Mouse (Mus musculus) stomach, postnatal 0 days (tissue): Measurements from ENCODE around the gene Tex2. TPM values are rescaled to one million over a fixed set of nuclear protein-coding genes. Genes with fewer than 3 reads are reported as not detected.

Experiments
- ATAC-seq: fragments of 200-750 bp; cut with Nextera tagmentation; 2 replicates; pipeline ENCODE4 v1.8.0; 2017; ENCODE audit not compliant: low FRiP score, low TSS enrichment
- DNase-seq: peaks from one replicate; pipeline ENCODE4 v3.0.0-alpha.2; 2016; ENCODE audit warnings: low spot score
- H3K27ac ChIP-seq: fragments of 300-500 bp; sonication (generic); replicated peaks from 2 replicates; pipeline ENCODE4 v1.5.1; 2014; ENCODE audit warnings: mild to moderate bottlenecking, control low read depth
- H3K27me3 ChIP-seq: fragments of 300-500 bp; sonication (generic); 2 replicates; pipeline ENCODE4 v1.6.1; 2014; ENCODE audit warnings: low read length; ENCODE audit not compliant: control insufficient read depth, insufficient read depth
- H3K36me3 ChIP-seq: fragments of 300-500 bp; sonication (generic); 2 replicates; pipeline ENCODE4 v1.6.1; 2014; ENCODE audit warnings: low read length, mixed read lengths; ENCODE audit not compliant: control insufficient read depth, insufficient read depth
- H3K4me1 ChIP-seq: fragments of 300-500 bp; sonication (generic); replicated peaks from 2 replicates; pipeline ENCODE4 v1.6.1; 2014; ENCODE audit warnings: antibody characterized with exemption; ENCODE audit not compliant: control insufficient read depth, insufficient read depth
- H3K4me2 ChIP-seq: fragments of 300-500 bp; sonication (generic); replicated peaks from 2 replicates; pipeline ENCODE4 v1.6.1; 2014; ENCODE audit warnings: low read depth, mild to moderate bottlenecking, control low read depth, moderate library complexity
- H3K4me3 ChIP-seq: fragments of 300-500 bp; sonication (generic); 2 replicates; pipeline ENCODE4 v1.5.1; 2014; ENCODE audit warnings: low read depth, low read length, control low read depth
- H3K9ac ChIP-seq: fragments of 300-500 bp; sonication (generic); 2 replicates; pipeline ENCODE4 v1.6.1; 2014; ENCODE audit warnings: mild to moderate bottlenecking, low read length, control low read depth, mixed read lengths
- H3K9me3 ChIP-seq: fragments of 300-500 bp; sonication (generic); 2 replicates; pipeline ENCODE4 v1.6.1; 2016; ENCODE audit warnings: low read length; ENCODE audit not compliant: control insufficient read depth
- CTCF ChIP-seq: IDR thresholded peaks from 2 replicates; pipeline ENCODE4 v1.5.1; 2016; ENCODE audit warnings: antibody characterized with exemption, low read depth, mild to moderate bottlenecking, moderate library complexity
- EP300 ChIP-seq: optimal IDR thresholded peaks from 2 replicates; pipeline ENCODE3; 2016; ENCODE audit warnings: antibody characterized with exemption
- WGBS: fragments of 180-500 bp; shearing (Covaris S2); extraction: QIAGEN DNeasy Blood & Tissue Kit; methylation state at CpG from one replicate; pipeline ENCODE4 v1.1.7; 2014; 5-methylcytosine and 5-hydroxymethylcytosine counted together
- polyA plus RNA-seq: library from polyadenylated mRNA; unstranded; fragments of >200 nt; fragmentation: Nextera tagmentation; extraction: Ambion mirVana; gene quantifications from 2 replicates; pipeline ENCODE4 v1.2.1, GENCODE M21; 2015

The Tex2 gene
- polyA plus RNA-seq, 1 experiment from 2014 or later: 11.6 TPM

DNA sequence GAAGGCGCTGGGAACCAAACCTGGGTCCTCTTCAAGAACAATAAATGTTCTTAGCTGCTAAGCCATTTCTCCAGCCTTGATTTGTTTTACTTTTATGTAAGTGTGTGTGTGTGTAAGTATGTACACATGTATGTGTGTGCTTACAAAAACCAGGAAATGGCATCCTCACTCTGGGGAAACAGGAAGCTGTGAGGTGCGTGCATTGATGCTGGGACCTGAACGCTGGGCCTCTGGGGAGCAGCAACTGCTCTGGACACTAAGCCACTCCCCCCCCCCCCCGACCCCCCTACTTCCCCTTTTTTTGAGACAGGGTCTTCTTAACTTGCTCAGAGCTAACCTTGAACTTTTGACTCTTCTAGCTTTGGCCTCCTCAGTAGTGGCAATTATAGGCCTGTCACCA, 62.8 kb downstream of the Tex2 start:
- no peak for TF ChIP-seq CTCF
- no peak for TF ChIP-seq EP300
- Histone ChIP-seq H3K4me3 (no peak overlapping the region), H3K4me2 (no peak overlapping the region), H3K27me3 (no peaks in the 10 kb centered on the region), H3K36me3 (no peaks in the 10 kb centered on the region), H3K4me1 (peaks cover 3% of the 10 kb centered on the region; the same call in 1 of the 2 replicates), H3K9me3 (no peaks in the 10 kb centered on the region), H3K27ac (no peak overlapping the region), H3K9ac (no peak overlapping the region)
- DNase-seq (no peak), ATAC-seq (no peak)
- 94% methylated on average over 4 of the region's 4 CpGs for WGBS

DNA sequence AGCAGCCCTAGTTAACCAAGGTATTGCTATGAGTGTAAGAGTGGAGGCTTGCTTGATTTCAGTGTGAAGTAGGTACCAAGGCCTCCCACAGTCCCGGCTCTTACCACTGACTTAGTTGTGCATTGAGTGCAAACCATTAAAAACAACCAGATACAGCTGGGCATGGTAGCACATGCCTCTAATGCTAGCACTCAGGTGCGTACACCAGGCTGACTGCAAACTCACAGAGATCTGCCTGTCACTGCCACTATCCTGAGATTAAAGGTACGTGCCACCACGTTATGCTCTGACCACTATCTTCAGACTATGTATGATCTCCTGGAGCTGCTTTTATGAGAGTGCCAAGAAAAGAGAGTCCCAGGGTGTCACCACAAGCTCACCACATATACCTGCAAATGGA, 67.1 kb downstream of the Tex2 start:
- Histone ChIP-seq H3K4me1 (no peaks in the 10 kb centered on the region), H3K9me3 (no peaks in the 10 kb centered on the region), H3K27me3 (no peaks in the 10 kb centered on the region), H3K4me2 (no peak overlapping the region), H3K4me3 (no peak overlapping the region), H3K27ac (no peak overlapping the region), H3K9ac (no peak overlapping the region), H3K36me3 (peaks cover 3% of the 10 kb centered on the region; the same call in 1 of the 2 replicates)
- ATAC-seq (no peak), DNase-seq (no peak)
- no peak for TF ChIP-seq EP300
- TF ChIP-seq CTCF: no peak
- WGBS: 90% methylated on average over 4 of the region's 4 CpGs

DNA sequence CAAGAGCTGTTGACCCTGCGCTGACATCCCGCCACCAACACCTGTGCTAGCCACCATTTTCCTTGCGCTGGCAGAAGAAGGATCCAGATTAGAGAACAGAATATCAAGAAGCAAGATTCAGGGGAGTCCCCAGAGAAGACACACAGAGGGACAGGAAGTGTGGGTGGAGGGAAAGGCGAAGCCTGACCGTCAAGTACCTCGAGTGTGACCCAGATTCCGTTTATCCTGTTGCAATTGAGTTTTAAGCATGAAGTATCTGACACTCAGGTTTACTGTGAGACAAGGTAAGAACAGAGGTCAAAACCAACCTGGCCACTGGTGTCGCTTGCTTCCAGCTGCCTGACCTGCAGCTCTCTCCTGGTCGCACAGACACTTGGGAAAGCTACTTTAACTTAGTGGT, 68.3 kb downstream of the Tex2 start:
- H3K4me1 ChIP-seq: no peaks in the 10 kb centered on the region
- TF ChIP-seq EP300: no peak
- no peak for TF ChIP-seq CTCF
- no peak for DNase-seq
- H3K4me3 ChIP-seq: no peak overlapping the region
- no peaks in the 10 kb centered on the region for H3K9me3 ChIP-seq
- no peak overlapping the region for H3K4me2 ChIP-seq
- WGBS: 87% methylated on average over 9 of the region's 9 CpGs
- no peak overlapping the region for H3K9ac ChIP-seq
- no peak for ATAC-seq
- peaks cover 3% of the 10 kb centered on the region; the same call in 1 of the 2 replicates for H3K36me3 ChIP-seq
- no peaks in the 10 kb centered on the region for H3K27me3 ChIP-seq
- no peak overlapping the region for H3K27ac ChIP-seq

DNA sequence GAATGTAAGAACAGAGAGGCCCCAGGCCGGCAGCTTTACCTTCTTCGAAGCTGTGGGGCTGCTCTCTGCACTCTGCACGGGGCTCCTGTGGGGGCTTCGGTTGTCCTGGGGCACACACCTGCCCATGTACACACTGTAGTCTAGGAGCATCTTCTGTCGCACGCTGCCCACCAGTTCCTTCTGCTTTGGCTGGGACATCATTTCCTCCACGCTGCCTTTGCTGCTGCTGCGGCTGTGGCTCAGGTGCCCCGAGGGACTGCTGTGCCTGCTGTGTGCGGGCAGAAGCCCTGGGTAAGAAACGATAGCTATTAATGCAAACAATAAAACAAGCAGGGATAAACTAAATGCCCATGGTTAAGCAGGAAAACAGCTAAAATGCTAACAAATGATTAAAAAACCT, 69.1 kb downstream of the Tex2 start:
- no peak overlapping the region for H3K4me3 ChIP-seq
- no peak overlapping the region for H3K27ac ChIP-seq
- no peak for DNase-seq
- no peaks in the 10 kb centered on the region for H3K9me3 ChIP-seq
- no peak for TF ChIP-seq CTCF
- no peak for TF ChIP-seq EP300
- 94% methylated on average over 11 of the region's 11 CpGs for WGBS
- ATAC-seq: no peak
- no peaks in the 10 kb centered on the region for H3K27me3 ChIP-seq
- peaks cover 3% of the 10 kb centered on the region; the same call in 1 of the 2 replicates for H3K36me3 ChIP-seq
- no peak overlapping the region for H3K4me2 ChIP-seq
- H3K4me1 ChIP-seq: no peaks in the 10 kb centered on the region
- no peak overlapping the region for H3K9ac ChIP-seq

DNA sequence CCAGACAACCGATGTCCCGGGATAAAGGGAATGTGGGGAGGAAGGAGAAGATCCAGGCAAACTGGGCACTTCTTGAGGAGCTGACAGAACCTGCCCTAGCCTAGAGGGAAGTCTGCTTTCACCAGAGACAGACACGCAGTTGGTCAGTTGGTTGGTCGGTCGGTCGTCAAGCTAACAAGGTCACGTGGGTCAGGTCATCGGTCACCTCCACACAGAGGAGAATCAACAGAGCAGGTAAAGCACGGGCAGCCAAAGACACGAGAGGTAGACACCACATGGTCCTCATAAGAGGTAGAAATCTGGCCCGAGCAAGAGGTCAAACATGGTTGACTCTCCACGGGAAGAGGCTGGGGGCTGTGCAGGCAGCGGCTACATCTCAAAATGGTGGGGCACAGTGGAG, 70.2 kb downstream of the Tex2 start:
- no peaks in the 10 kb centered on the region for H3K9me3 ChIP-seq
- H3K36me3 ChIP-seq: peaks cover 3% of the 10 kb centered on the region; the same call in 1 of the 2 replicates
- no peak for TF ChIP-seq EP300
- TF ChIP-seq CTCF: no peak
- H3K4me2 ChIP-seq: no peak overlapping the region
- ATAC-seq: no peak
- H3K27me3 ChIP-seq: no peaks in the 10 kb centered on the region
- H3K4me3 ChIP-seq: no peak overlapping the region
- no peak overlapping the region for H3K27ac ChIP-seq
- 84% methylated on average over 13 of the region's 13 CpGs for WGBS
- DNase-seq: no peak
- no peaks in the 10 kb centered on the region for H3K4me1 ChIP-seq
- no peak overlapping the region for H3K9ac ChIP-seq

DNA sequence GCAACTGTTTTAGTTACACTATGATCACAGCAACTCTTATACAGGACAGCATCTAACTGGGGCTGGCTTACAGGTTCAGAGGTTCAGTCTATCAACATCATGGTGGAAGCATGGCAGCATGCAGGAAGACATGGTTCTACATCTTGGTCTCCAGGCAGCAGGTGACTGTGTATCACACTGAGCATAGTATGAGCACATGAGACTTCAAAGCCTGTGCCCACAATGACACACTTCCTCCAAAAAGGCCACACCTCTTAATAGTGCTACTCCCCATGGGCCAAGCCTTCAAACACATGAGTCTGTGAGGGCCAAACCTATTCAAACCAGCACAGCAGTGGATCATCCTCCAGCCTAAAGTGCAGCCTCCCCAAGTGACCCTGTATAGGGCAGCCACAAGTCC, 70.8 kb downstream of the Tex2 start:
- H3K27me3 ChIP-seq: no peaks in the 10 kb centered on the region
- no peaks in the 10 kb centered on the region for H3K9me3 ChIP-seq
- peaks cover 3% of the 10 kb centered on the region; the same call in 1 of the 2 replicates for H3K36me3 ChIP-seq
- TF ChIP-seq EP300 (no peak), CTCF (no peak)
- ATAC-seq (no peak; the same call in 1 of the 2 replicates), DNase-seq (no peak)
- H3K4me3 ChIP-seq: no peak overlapping the region
- H3K27ac ChIP-seq: no peak overlapping the region
- no peaks in the 10 kb centered on the region for H3K4me1 ChIP-seq
- no peak overlapping the region for H3K4me2 ChIP-seq
- H3K9ac ChIP-seq: no peak overlapping the region
